Mouse (Mus musculus): ENCODE data around the gene Tas2r105. TPM values are rescaled to one million over a fixed set of nuclear protein-coding genes. Genes with fewer than 3 reads are reported as not detected.

Tas2r105 gene
- not detected in 4 replicates for total RNA-seq (2023)

GRCm38 (mm10) chr6:131687395-131687794, at the start of gene Tas2r105:
Tas2r105 (minus strand) TSS chr6:131687495.

DNA sequence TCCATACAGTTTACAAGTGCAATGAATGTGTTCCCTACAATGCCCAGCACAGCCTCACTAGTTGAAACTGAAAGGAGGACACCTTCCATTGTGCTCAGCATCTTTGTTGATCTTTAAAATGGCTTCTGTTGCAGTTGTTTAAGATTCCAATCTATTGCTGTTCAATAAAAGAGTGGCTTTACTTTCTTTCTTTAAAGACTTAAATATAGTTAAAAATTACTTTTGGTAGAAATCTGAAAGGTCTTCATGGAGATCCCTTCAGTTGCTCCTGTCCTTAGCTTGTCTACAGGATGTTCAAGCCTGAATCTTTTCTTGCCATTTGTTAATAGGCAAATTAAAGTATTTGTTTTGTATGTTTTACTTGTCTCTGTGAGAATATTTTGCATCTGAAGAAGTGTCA, 2.7 kb upstream of the Tas2r105 start, which contains the start of gene Tas2r114:
Gene Tas2r114, minus strand, starts transcription at position 101 of the 400 bp plus-strand sequence.

DNA sequence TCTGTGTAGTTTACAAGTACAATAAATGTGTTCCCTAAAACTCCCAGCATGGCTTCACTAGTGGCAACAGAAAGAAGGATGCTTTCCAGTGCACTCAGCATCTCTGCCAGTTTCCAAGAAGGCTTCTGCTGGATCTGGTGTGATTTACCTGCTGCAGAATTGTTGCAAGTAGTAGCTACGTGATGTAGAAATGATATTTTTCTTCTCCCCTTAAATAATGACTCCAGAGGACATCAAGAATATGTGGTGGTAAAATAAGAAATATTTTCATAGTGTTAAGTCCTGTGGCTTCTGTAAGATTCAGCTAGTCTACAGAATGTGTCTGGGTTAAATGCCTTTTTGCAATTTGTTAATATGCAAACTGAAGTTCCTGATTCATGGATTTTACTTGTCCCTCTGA, 1.7 kb downstream of the Tas2r105 start, which contains the start of gene Tas2r104:
Gene Tas2r104, minus strand, starts transcription at position 101 of the 400 bp plus-strand sequence.

DNA sequence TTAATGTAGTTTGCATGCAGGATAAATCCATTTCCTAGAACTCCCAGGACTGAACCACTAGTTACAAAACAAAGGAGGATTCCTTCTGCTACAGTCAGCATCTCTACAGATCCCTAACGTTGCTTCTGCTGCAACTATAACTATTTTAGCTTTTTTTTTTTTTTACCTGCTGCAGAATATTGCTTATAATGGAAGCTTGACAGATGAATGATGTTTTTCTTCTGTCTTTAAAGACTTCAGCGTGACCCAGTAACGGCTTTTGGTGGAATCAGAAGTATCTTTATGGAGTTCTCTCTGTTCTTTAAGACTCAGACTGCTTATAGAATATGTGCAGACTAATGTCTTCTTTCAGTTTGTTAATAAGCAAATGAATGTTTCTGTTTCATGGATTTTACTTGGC, 8.5 kb downstream of the Tas2r105 start, which contains the start of gene Tas2r106:
Gene Tas2r106, minus strand, starts transcription at position 101 of the 400 bp plus-strand sequence.

GRCm38 (mm10) chr6:131660049-131660448, 27.2 kb downstream of the Tas2r105 start, which contains the start of gene Tas2r107:
Tas2r107 (minus strand) TSS chr6:131660149.

Other genes starting within 250 kb of the Tas2r105 start
- not detected in 4 replicates for gene 5430401F13Rik, start 201.1 kb downstream of the Tas2r105 start, total RNA-seq (2023)
- not detected in 4 replicates for gene Gm6619, start 201.1 kb downstream of the Tas2r105 start, total RNA-seq (2023)
- gene Tas2r130, start 56.6 kb downstream of the Tas2r105 start, total RNA-seq (2023), result not detected in 4 replicates
- not detected in 4 replicates for gene Tas2r107, start 27.3 kb downstream of the Tas2r105 start, total RNA-seq (2023)
- gene Tas2r106, start 8.6 kb downstream of the Tas2r105 start, total RNA-seq (2023), result not detected in 4 replicates
- gene Tas2r104, start 1.8 kb downstream of the Tas2r105 start, total RNA-seq (2023), result not detected in 4 replicates
- gene Tas2r114, start 2.6 kb upstream of the Tas2r105 start, total RNA-seq (2023), result not detected in 4 replicates

Measured in B cell, adult 62 days (primary cell).